Mouse (Mus musculus): Measurements from ENCODE around the gene Ap1m2. TPM values are rescaled to one million over a fixed set of nuclear protein-coding genes. Genes with fewer than 3 reads are reported as not detected.

The Ap1m2 gene
- 0.91 and 1.4 TPM in 2 replicates for polyA plus RNA-seq (2014; fragmentation: Nextera tagmentation; extraction: Ambion mirVana)

- Histone ChIP-seq H3K4me1 (ENCODE audit: control insufficient read depth, insufficient read depth, low read length) (no peaks in the 10 kb centered on the region), H3K9ac (ENCODE audit: low read length) (no peak within 1 kb of the TSS), H3K36me3 (ENCODE audit: control insufficient read depth, insufficient read depth, low read length) (no peaks in the 10 kb centered on the region), H3K4me2 (ENCODE audit: low read length) (no peak within 1 kb of the TSS), H3K27ac (ENCODE audit: low read depth, low read length) (no peak within 1 kb of the TSS), H3K27me3 (replicated peaks; ENCODE audit: control insufficient read depth, insufficient read depth, low read length) (peaks cover 14% of the 10 kb centered on the region), H3K9me3 (replicated peaks; ENCODE audit: control insufficient read depth, low read length) (no peaks in the 10 kb centered on the region), H3K4me3 (ENCODE audit: low read depth, low read length) (0 out of 2 replicates have a peak within 1 kb of the TSS, but pooled peaks have one; percentile 3)
- no peak for ATAC-seq
- DNase-seq (ENCODE audit: low spot score) = no peak
- WGBS = 10% methylated on average over 35 of the region's 35 CpGs
These were observed at the start of gene Ap1m2 for GRCm38 (mm10) chr9:21312134-21312533. Ap1m2 (minus strand) TSS chr9:21312337.

GRCm38 (mm10) chr9:21356981-21357718 is 45.0 kb upstream of the Ap1m2 start:
- DNase-seq (ENCODE audit: low spot score) = peak; percentile 86

GRCm38 (mm10) chr9:21354796-21355195 is 42.7 kb upstream of the Ap1m2 start:
- Histone ChIP-seq H3K4me1 (ENCODE audit: control insufficient read depth, insufficient read depth, low read length) (no peaks in the 10 kb centered on the region), H3K36me3 (ENCODE audit: control insufficient read depth, insufficient read depth, low read length) (peaks cover 45% of the 10 kb centered on the region), H3K9ac (ENCODE audit: low read length) (no peak overlapping the region), H3K27me3 (replicated peaks; ENCODE audit: control insufficient read depth, insufficient read depth, low read length) (no peaks in the 10 kb centered on the region), H3K9me3 (replicated peaks; ENCODE audit: control insufficient read depth, low read length) (no peaks in the 10 kb centered on the region), H3K4me2 (ENCODE audit: low read length) (no peak overlapping the region), H3K27ac (ENCODE audit: low read depth, low read length) (no peak overlapping the region), H3K4me3 (ENCODE audit: low read depth, low read length) (no peak overlapping the region)
- no peak for ATAC-seq
- no peak for DNase-seq (ENCODE audit: low spot score)
- 85% methylated on average over 6 of the region's 6 CpGs for WGBS

More at GRCm38 (mm10) chr9:21356981-21357718, 45.0 kb upstream of the Ap1m2 start:
- no peak overlapping the region for H3K27ac ChIP-seq (ENCODE audit: low read depth, low read length)
- H3K27me3 ChIP-seq (replicated peaks; ENCODE audit: control insufficient read depth, insufficient read depth, low read length) = no peaks in the 10 kb centered on the region
- peak; percentile 74 for ATAC-seq
- H3K9ac ChIP-seq (ENCODE audit: low read length) = no peak overlapping the region
- no peaks in the 10 kb centered on the region for H3K4me1 ChIP-seq (ENCODE audit: control insufficient read depth, insufficient read depth, low read length)
- no peaks in the 10 kb centered on the region for H3K9me3 ChIP-seq (replicated peaks; ENCODE audit: control insufficient read depth, low read length)
- H3K4me2 ChIP-seq (ENCODE audit: low read length) = no peak overlapping the region
- WGBS = 0% methylated on average over 1 of the region's 1 CpGs
- no peak overlapping the region for H3K4me3 ChIP-seq (ENCODE audit: low read depth, low read length)
- H3K36me3 ChIP-seq (ENCODE audit: control insufficient read depth, insufficient read depth, low read length) = peaks cover 30% of the 10 kb centered on the region

- Histone ChIP-seq H3K9me3 (replicated peaks; ENCODE audit: control insufficient read depth, low read length) (no peaks in the 10 kb centered on the region), H3K4me3 (ENCODE audit: low read depth, low read length) (no peak overlapping the region), H3K27me3 (replicated peaks; ENCODE audit: control insufficient read depth, insufficient read depth, low read length) (no peaks in the 10 kb centered on the region), H3K4me2 (ENCODE audit: low read length) (no peak overlapping the region), H3K9ac (ENCODE audit: low read length) (no peak overlapping the region), H3K36me3 (ENCODE audit: control insufficient read depth, insufficient read depth, low read length) (peaks cover 45% of the 10 kb centered on the region), H3K4me1 (ENCODE audit: control insufficient read depth, insufficient read depth, low read length) (no peaks in the 10 kb centered on the region), H3K27ac (ENCODE audit: low read depth, low read length) (no peak overlapping the region)
- ATAC-seq = no peak
- DNase-seq (ENCODE audit: low spot score) = no peak
- 56% methylated on average over 2 of the region's 2 CpGs for WGBS
These were observed 41.2 kb upstream of the Ap1m2 start for GRCm38 (mm10) chr9:21353373-21353686.

DNA sequence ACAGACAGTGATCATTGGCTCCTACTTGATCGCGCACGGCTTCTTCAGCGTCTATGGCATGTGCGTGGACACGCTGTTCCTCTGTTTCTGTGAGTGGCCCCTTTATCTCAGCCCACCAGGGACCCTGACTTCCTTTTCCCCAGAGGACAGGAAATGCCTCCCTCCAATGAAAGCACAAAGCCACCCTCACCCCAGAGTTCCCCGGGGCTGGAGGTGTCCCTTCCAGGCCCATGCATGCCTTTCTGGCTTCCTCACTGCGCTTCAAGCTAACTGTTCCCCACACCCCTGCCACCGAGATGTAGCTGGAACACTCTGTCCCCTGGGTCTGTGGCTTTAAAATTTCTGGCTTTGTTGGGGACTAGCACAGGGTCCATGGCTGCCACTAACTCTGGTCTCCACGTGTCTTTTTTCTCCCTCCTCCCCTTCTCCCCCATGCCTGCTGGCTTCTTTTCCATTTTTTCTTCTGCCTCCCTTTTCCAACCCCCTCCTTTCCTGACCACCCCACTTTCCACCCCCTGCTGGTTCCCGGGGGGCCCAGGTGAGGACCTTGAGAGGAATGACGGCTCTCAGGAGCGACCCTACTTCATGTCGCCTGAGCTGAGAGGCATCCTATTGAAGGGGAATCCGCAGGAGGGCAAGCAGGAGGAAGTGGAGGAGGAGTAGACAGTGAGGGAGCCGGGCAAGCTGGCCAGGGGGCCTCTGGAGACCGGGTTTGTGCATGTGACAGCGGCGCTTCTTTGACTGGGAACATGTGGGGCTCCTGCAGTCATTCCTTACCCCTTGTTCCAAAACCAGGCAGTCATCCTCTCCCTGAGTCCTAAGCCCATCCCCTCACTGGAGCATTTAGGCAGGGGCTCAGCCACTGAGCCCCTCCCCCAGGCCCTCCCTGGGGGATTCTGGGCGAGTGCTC is 40.6 kb upstream of the Ap1m2 start:
- H3K27me3 ChIP-seq (replicated peaks; ENCODE audit: control insufficient read depth, insufficient read depth, low read length) = no peaks in the 10 kb centered on the region
- H3K4me3 ChIP-seq (ENCODE audit: low read depth, low read length) = no peak overlapping the region
- no peaks in the 10 kb centered on the region for H3K9me3 ChIP-seq (replicated peaks; ENCODE audit: control insufficient read depth, low read length)
- peaks cover 51% of the 10 kb centered on the region for H3K36me3 ChIP-seq (ENCODE audit: control insufficient read depth, insufficient read depth, low read length)
- WGBS = 35% methylated on average over 20 of the region's 20 CpGs
- no peak for ATAC-seq
- no peak overlapping the region for H3K4me2 ChIP-seq (ENCODE audit: low read length)
- H3K27ac ChIP-seq (ENCODE audit: low read depth, low read length) = no peak overlapping the region
- H3K4me1 ChIP-seq (ENCODE audit: control insufficient read depth, insufficient read depth, low read length) = no peaks in the 10 kb centered on the region
- no peak overlapping the region for H3K9ac ChIP-seq (ENCODE audit: low read length)
- no peak for DNase-seq (ENCODE audit: low spot score)

- H3K4me2 ChIP-seq (ENCODE audit: low read length) = no peak overlapping the region
- H3K4me3 ChIP-seq (ENCODE audit: low read depth, low read length) = no peak overlapping the region
- H3K4me1 ChIP-seq (ENCODE audit: control insufficient read depth, insufficient read depth, low read length) = no peaks in the 10 kb centered on the region
- no peaks in the 10 kb centered on the region for H3K27me3 ChIP-seq (replicated peaks; ENCODE audit: control insufficient read depth, insufficient read depth, low read length)
- H3K9ac ChIP-seq (ENCODE audit: low read length) = no peak overlapping the region
- DNase-seq (ENCODE audit: low spot score) (no peak), ATAC-seq (no peak)
- peaks cover 60% of the 10 kb centered on the region for H3K36me3 ChIP-seq (ENCODE audit: control insufficient read depth, insufficient read depth, low read length)
- no peaks in the 10 kb centered on the region for H3K9me3 ChIP-seq (replicated peaks; ENCODE audit: control insufficient read depth, low read length)
- H3K27ac ChIP-seq (ENCODE audit: low read depth, low read length) = no peak overlapping the region
- WGBS = 90% methylated on average over 4 of the region's 4 CpGs
These were observed 39.7 kb upstream of the Ap1m2 start for GRCm38 (mm10) chr9:21351702-21352377.

- DNase-seq (ENCODE audit: low spot score) (no peak), ATAC-seq (no peak)
- no peak overlapping the region for H3K9ac ChIP-seq (ENCODE audit: low read length)
- H3K4me2 ChIP-seq (ENCODE audit: low read length) = no peak overlapping the region
- no peaks in the 10 kb centered on the region for H3K4me1 ChIP-seq (ENCODE audit: control insufficient read depth, insufficient read depth, low read length)
- H3K36me3 ChIP-seq (ENCODE audit: control insufficient read depth, insufficient read depth, low read length) = peaks cover 64% of the 10 kb centered on the region
- no peak overlapping the region for H3K27ac ChIP-seq (ENCODE audit: low read depth, low read length)
- no peaks in the 10 kb centered on the region for H3K27me3 ChIP-seq (replicated peaks; ENCODE audit: control insufficient read depth, insufficient read depth, low read length)
- WGBS = 94% methylated on average over 7 of the region's 7 CpGs
- no peak overlapping the region for H3K4me3 ChIP-seq (ENCODE audit: low read depth, low read length)
- no peaks in the 10 kb centered on the region for H3K9me3 ChIP-seq (replicated peaks; ENCODE audit: control insufficient read depth, low read length)
These were observed 39.0 kb upstream of the Ap1m2 start for GRCm38 (mm10) chr9:21351178-21351577.

DNA sequence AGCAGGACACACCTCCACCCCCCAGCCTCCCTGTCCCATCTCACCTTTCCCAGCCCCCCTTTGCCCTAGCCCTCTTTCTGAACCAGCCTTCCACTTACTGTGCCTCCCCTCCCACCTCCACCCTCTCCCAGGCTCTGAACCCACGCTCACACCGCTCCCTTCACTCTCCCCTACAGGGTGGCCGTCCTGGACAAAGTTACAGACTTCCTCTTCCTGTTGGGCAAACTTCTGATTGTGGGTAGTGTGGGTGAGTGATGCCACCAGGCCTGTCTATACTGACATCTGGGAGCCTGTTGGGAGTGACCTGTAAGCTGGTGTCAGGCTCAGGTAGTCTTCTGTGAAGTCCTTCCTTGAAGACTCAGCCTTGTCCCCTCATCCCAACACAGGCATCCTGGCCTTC is 36.0 kb upstream of the Ap1m2 start:
- Histone ChIP-seq H3K36me3 (ENCODE audit: control insufficient read depth, insufficient read depth, low read length) (peaks cover 63% of the 10 kb centered on the region), H3K4me3 (ENCODE audit: low read depth, low read length) (no peak overlapping the region), H3K27ac (ENCODE audit: low read depth, low read length) (no peak overlapping the region), H3K4me2 (ENCODE audit: low read length) (no peak overlapping the region), H3K9me3 (replicated peaks; ENCODE audit: control insufficient read depth, low read length) (no peaks in the 10 kb centered on the region), H3K27me3 (replicated peaks; ENCODE audit: control insufficient read depth, insufficient read depth, low read length) (no peaks in the 10 kb centered on the region), H3K9ac (ENCODE audit: low read length) (no peak overlapping the region), H3K4me1 (ENCODE audit: control insufficient read depth, insufficient read depth, low read length) (no peaks in the 10 kb centered on the region)
- ATAC-seq = no peak
- DNase-seq (ENCODE audit: low spot score) = no peak
- WGBS = 92% methylated on average over 3 of the region's 3 CpGs

Measured in forebrain, embryonic 14.5 days (tissue).